In the genomic region with DNA sequence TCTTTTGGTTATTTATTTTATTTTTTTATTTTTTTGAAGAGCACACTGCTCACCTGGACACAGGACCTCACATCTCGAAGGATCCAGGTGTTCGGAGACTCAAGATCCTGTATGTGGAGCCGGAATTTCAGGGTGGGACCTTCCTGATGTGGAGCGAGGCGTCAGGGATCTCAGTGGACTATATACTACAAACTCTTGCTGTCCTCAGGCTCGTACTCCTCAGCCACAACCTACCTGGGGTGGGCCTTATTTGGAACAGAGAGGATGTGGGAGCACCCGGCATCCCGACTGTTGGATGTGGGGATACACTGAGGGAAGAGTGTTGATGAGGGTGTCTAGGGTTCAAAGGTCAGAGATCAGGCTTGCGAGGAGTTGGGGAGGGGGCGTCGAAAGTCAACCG, we compare ENCODE assay signal across 7 mouse cellular contexts. TPM values are rescaled to one million over a fixed set of nuclear protein-coding genes. Genes with fewer than 3 reads are reported as not detected.
DNase-seq lines count a peak whose midpoint lies in the region; ATAC-seq and TF ChIP-seq lines count a peak whose summit lies in the region.
"Not testable (repeated sequence)": the region's sequence is repeated elsewhere in the genome, so short reads cannot be mapped to it uniquely, and the experiment has no call there.

No protein-coding gene starts in this region.

- H3ac ChIP-seq in myocyte (ENCODE audit: control insufficient read depth, insufficient read length) = peak overlapping the region; percentile 27

- H3K4me3 ChIP-seq in embryonic facial prominence, embryonic 14.5 days (ENCODE audit: low read depth, low read length) = peak overlapping the region; percentile 56
- H3K4me3 ChIP-seq in forebrain, postnatal 0 days (ENCODE audit: low read depth, low read length) = peak overlapping the region; percentile 62
- peak overlapping the region; percentile 68; the same call in 1 of the 2 replicates for H3K4me3 ChIP-seq in hindbrain, embryonic 10.5 days
- peak overlapping the region; percentile 72 for H3K4me3 ChIP-seq in intestine, postnatal 0 days (ENCODE audit: low read depth, low read length)
- H3K4me3 ChIP-seq in limb, embryonic 15.5 days = peak overlapping the region; percentile 68; the same call in 1 of the 2 replicates
- peak overlapping the region; percentile 83; the same call in 1 of the 2 replicates for H3K4me3 ChIP-seq in macrophage (ENCODE audit: inconsistent target)
- H3K4me3 ChIP-seq in myocyte = peak overlapping the region; percentile 42

- H3K27me3 ChIP-seq in embryonic facial prominence, embryonic 14.5 days (replicated peaks; ENCODE audit: control insufficient read depth, insufficient read depth, low read length); forebrain, postnatal 0 days (ENCODE audit: insufficient read depth, low read length); hindbrain, embryonic 10.5 days (ENCODE audit: insufficient read depth, poor library complexity, severe bottlenecking); intestine, postnatal 0 days (replicated peaks; ENCODE audit: control insufficient read depth, insufficient read depth, low read length); limb, embryonic 15.5 days; myocyte (ENCODE audit: control insufficient read depth, insufficient read depth, insufficient read length): not testable (repeated sequence)

- peaks cover 23% of the 10 kb centered on the region for H3K79me2 ChIP-seq in macrophage (ENCODE audit: inconsistent target)
- not testable (repeated sequence) for H3K79me2 ChIP-seq in myocyte (ENCODE audit: control insufficient read depth, insufficient read depth)

- no CpG with 5 or more reads among the region's 12 CpGs for whole genome bisulfite sequencing in embryonic facial prominence, embryonic 14.5 days
- no CpG with 5 or more reads among the region's 12 CpGs for WGBS in forebrain, postnatal 0 days
- WGBS in hindbrain, embryonic 10.5 days = no CpG with 5 or more reads among the region's 12 CpGs
- WGBS in intestine, postnatal 0 days = no CpG with 5 or more reads among the region's 12 CpGs
- WGBS in limb, embryonic 15.5 days = no CpG with 5 or more reads among the region's 12 CpGs
- no CpG with 5 or more reads among the region's 12 CpGs for WGBS in macrophage (ENCODE audit: missing documents)

- H3K4me1 ChIP-seq in embryonic facial prominence, embryonic 14.5 days (ENCODE audit: control insufficient read depth, insufficient read depth, low read length) = peaks cover 11% of the 10 kb centered on the region
- not testable (repeated sequence) for H3K4me1 ChIP-seq in forebrain, postnatal 0 days (ENCODE audit: insufficient read depth); intestine, postnatal 0 days (replicated peaks; ENCODE audit: control insufficient read depth, insufficient read depth, low read length)
- peaks cover 23% of the 10 kb centered on the region for H3K4me1 ChIP-seq in hindbrain, embryonic 10.5 days (replicated peaks)
- peaks cover 26% of the 10 kb centered on the region for H3K4me1 ChIP-seq in limb, embryonic 15.5 days

- not testable (repeated sequence) for H3K27ac ChIP-seq in embryonic facial prominence, embryonic 14.5 days (replicated peaks; ENCODE audit: low read depth, low read length); forebrain, postnatal 0 days (ENCODE audit: low read depth, low read length); hindbrain, embryonic 10.5 days; intestine, postnatal 0 days (ENCODE audit: low read depth, low read length); limb, embryonic 15.5 days; macrophage

- TF ChIP-seq CTCF in forebrain, postnatal 0 days (IDR thresholded peaks at IDR 0.05; ENCODE audit: low read depth); intestine, postnatal 0 days (IDR thresholded peaks at IDR 0.05; ENCODE audit: low read depth): not testable (repeated sequence)

- peak; percentile 48 for ATAC-seq in embryonic facial prominence, embryonic 14.5 days (ENCODE audit: low read depth)
- ATAC-seq in forebrain, postnatal 0 days = peak; percentile 46
- ATAC-seq in intestine, postnatal 0 days = peak; percentile 19; the same call in 1 of the 2 replicates
- peak; percentile 35; the same call in 1 of the 2 replicates for ATAC-seq in limb, embryonic 15.5 days (ENCODE audit: insufficient number of reproducible peaks, low FRiP score, low TSS enrichment, low read depth)

- not testable (repeated sequence) for H3K9ac ChIP-seq in embryonic facial prominence, embryonic 14.5 days (ENCODE audit: low read depth, low read length); forebrain, postnatal 0 days; intestine, postnatal 0 days (ENCODE audit: low read depth, low read length); limb, embryonic 15.5 days

- H3K36me3 ChIP-seq in embryonic facial prominence, embryonic 14.5 days (ENCODE audit: control insufficient read depth, insufficient read depth, low read length) = peaks cover 13% of the 10 kb centered on the region; the same call in 1 of the 2 replicates
- peaks cover 16% of the 10 kb centered on the region for H3K36me3 ChIP-seq in forebrain, postnatal 0 days (ENCODE audit: insufficient read depth)
- peaks cover 37% of the 10 kb centered on the region for H3K36me3 ChIP-seq in hindbrain, embryonic 10.5 days
- H3K36me3 ChIP-seq in intestine, postnatal 0 days (ENCODE audit: control insufficient read depth, insufficient read depth) = peaks cover 20% of the 10 kb centered on the region
- H3K36me3 ChIP-seq in limb, embryonic 15.5 days = peaks cover 16% of the 10 kb centered on the region
- H3K36me3 ChIP-seq in macrophage (ENCODE audit: inconsistent target) = peaks cover 25% of the 10 kb centered on the region; the same call in 1 of the 2 replicates
- H3K36me3 ChIP-seq in myocyte (ENCODE audit: control insufficient read depth, insufficient read depth) = not testable (repeated sequence)

- not testable (repeated sequence) for H3K4me2 ChIP-seq in embryonic facial prominence, embryonic 14.5 days (ENCODE audit: low read depth, low read length); forebrain, postnatal 0 days (ENCODE audit: low read depth); intestine, postnatal 0 days (replicated peaks; ENCODE audit: low read depth); limb, embryonic 15.5 days; myocyte (ENCODE audit: low read depth)

- DNase-seq in embryonic facial prominence, embryonic 14.5 days (ENCODE audit: low spot score); forebrain, postnatal 0 days; hindbrain, embryonic 10.5 days (ENCODE audit: low spot score): not testable (repeated sequence)

- not testable (repeated sequence) for H3K9me3 ChIP-seq in embryonic facial prominence, embryonic 14.5 days (ENCODE audit: control insufficient read depth, low read length); forebrain, postnatal 0 days (ENCODE audit: low read length); hindbrain, embryonic 10.5 days; intestine, postnatal 0 days (ENCODE audit: control insufficient read depth); limb, embryonic 15.5 days

- not testable (repeated sequence) for TF ChIP-seq POLR2A in myocyte (IDR thresholded peaks at IDR 0.05; ENCODE audit: insufficient read length, low read depth)

RNA-seq across cellular contexts. Expression of a gene that starts 0.2 kb away (rescaled TPM):
- polyA plus RNA-seq in embryonic facial prominence, embryonic 14.5 days (2014; fragmentation: Nextera tagmentation; extraction: Ambion mirVana) = 12.0 and 13.2 TPM in 2 replicates
- total RNA-seq in forebrain, postnatal 0 days (2014; rRNA removed) = 38.7 and 39.2 TPM in 2 replicates
- polyA plus RNA-seq in forebrain, postnatal 0 days (2015; fragmentation: Nextera tagmentation; extraction: Ambion mirVana) = 39.7 and 45.8 TPM in 2 replicates
- 13.4 and 17.2 TPM in 2 replicates for polyA plus RNA-seq in hindbrain, embryonic 10.5 days (2016; fragmentation: Nextera tagmentation; extraction: Ambion mirVana)
- polyA plus RNA-seq in intestine, postnatal 0 days (2015; fragmentation: Nextera tagmentation; extraction: Ambion mirVana) = 7.1 and 7.5 TPM in 2 replicates
- polyA plus RNA-seq in limb, embryonic 15.5 days (2015; fragmentation: Nextera tagmentation; extraction: Ambion mirVana) = 17.9 and 18.5 TPM in 2 replicates
- 1 to 10 TPM in 18 of 26 experiments, under 1 TPM in 5, not detected in 3; 0.29 to 8.3 (median 2.8) TPM for total RNA-seq in macrophage (2018; cell fraction: chromatin; rRNA removed)
- 1 to 10 TPM; 1.3 to 8.3 (median 6.0) TPM for total RNA-seq in macrophage (2018; cell fraction: cytosol; rRNA removed)
- 10 to 100 TPM in 4 of 26 experiments, 1 to 10 TPM in 21, under 1 TPM in 1; 0.76 to 12.4 (median 4.7) TPM for total RNA-seq in macrophage (2018; cell fraction: nucleus; rRNA removed)
- polyA plus RNA-seq in macrophage (2018) = 3.6 to 5.0 TPM (median 5.0 TPM) in 3 replicates
- 7.0 TPM for polyA plus RNA-seq in myocyte (2012; fragmentation: generic; extraction: Trizol)

RNA-seq across cellular contexts. Expression of a gene that starts 0.3 kb away (rescaled TPM):
- 58.3 and 62.2 TPM in 2 replicates for polyA plus RNA-seq in embryonic facial prominence, embryonic 14.5 days (2014; fragmentation: Nextera tagmentation; extraction: Ambion mirVana)
- total RNA-seq in forebrain, postnatal 0 days (2014; rRNA removed) = 47.6 and 52.7 TPM in 2 replicates
- polyA plus RNA-seq in forebrain, postnatal 0 days (2015; fragmentation: Nextera tagmentation; extraction: Ambion mirVana) = 83.3 and 88.9 TPM in 2 replicates
- 79.2 and 94.1 TPM in 2 replicates for polyA plus RNA-seq in hindbrain, embryonic 10.5 days (2016; fragmentation: Nextera tagmentation; extraction: Ambion mirVana)
- 49.3 and 54.8 TPM in 2 replicates for polyA plus RNA-seq in intestine, postnatal 0 days (2015; fragmentation: Nextera tagmentation; extraction: Ambion mirVana)
- polyA plus RNA-seq in limb, embryonic 15.5 days (2015; fragmentation: Nextera tagmentation; extraction: Ambion mirVana) = 61.2 and 67.2 TPM in 2 replicates
- total RNA-seq in macrophage (2018; cell fraction: chromatin; rRNA removed) = 100 to 1,000 TPM in 2 of 26 experiments, 10 to 100 TPM in 24; 25.3 to 107 (median 69.8) TPM
- 10 to 100 TPM; 16.7 to 49.0 (median 36.7) TPM for total RNA-seq in macrophage (2018; cell fraction: cytosol; rRNA removed)
- total RNA-seq in macrophage (2018; cell fraction: nucleus; rRNA removed) = 100 to 1,000 TPM in 2 of 26 experiments, 10 to 100 TPM in 24; 33.6 to 120 (median 51.4) TPM
- polyA plus RNA-seq in macrophage (2018) (24.9 to 62.9 TPM (median 34.6 TPM) in 3 replicates), myocyte (2012; fragmentation: generic; extraction: Trizol) (30.6 TPM)

RNA-seq across cellular contexts. Expression of a gene that starts 8.0 kb away (rescaled TPM):
- polyA plus RNA-seq in embryonic facial prominence, embryonic 14.5 days (2014; fragmentation: Nextera tagmentation; extraction: Ambion mirVana) = 5.8 and 6.4 TPM in 2 replicates
- total RNA-seq in forebrain, postnatal 0 days (2014; rRNA removed) = 1.2 and 1.3 TPM in 2 replicates
- 1.8 and 3.3 TPM in 2 replicates for polyA plus RNA-seq in forebrain, postnatal 0 days (2015; fragmentation: Nextera tagmentation; extraction: Ambion mirVana)
- polyA plus RNA-seq in hindbrain, embryonic 10.5 days (2016; fragmentation: Nextera tagmentation; extraction: Ambion mirVana) = 2.1 and 2.9 TPM in 2 replicates
- 3.6 and 4.7 TPM in 2 replicates for polyA plus RNA-seq in intestine, postnatal 0 days (2015; fragmentation: Nextera tagmentation; extraction: Ambion mirVana)
- polyA plus RNA-seq in limb, embryonic 15.5 days (2015; fragmentation: Nextera tagmentation; extraction: Ambion mirVana) = 6.1 and 7.1 TPM in 2 replicates
- total RNA-seq in macrophage (2018; cell fraction: chromatin; rRNA removed) = 10 to 100 TPM in 25 of 26 experiments, 1 to 10 TPM in 1; 8.2 to 59.4 (median 20.7) TPM
- 100 to 1,000 TPM in 16 of 26 experiments, 10 to 100 TPM in 10; 31.6 to 166 (median 120) TPM for total RNA-seq in macrophage (2018; cell fraction: cytosol; rRNA removed)
- total RNA-seq in macrophage (2018; cell fraction: nucleus; rRNA removed) = 10 to 100 TPM; 19.5 to 81.9 (median 34.4) TPM
- 63.7 to 188 TPM (median 64.6 TPM) in 3 replicates for polyA plus RNA-seq in macrophage (2018)
- polyA plus RNA-seq in myocyte (2012; fragmentation: generic; extraction: Trizol) = 0.22 TPM

RNA-seq across cellular contexts. Expression of a gene that starts 9.9 kb away (rescaled TPM):
- polyA plus RNA-seq in embryonic facial prominence, embryonic 14.5 days (2014; fragmentation: Nextera tagmentation; extraction: Ambion mirVana) = 6.4 and 9.7 TPM in 2 replicates
- 0.24 and 1.5 TPM in 2 replicates for total RNA-seq in forebrain, postnatal 0 days (2014; rRNA removed)
- 0.39 and 0.62 TPM in 2 replicates for polyA plus RNA-seq in forebrain, postnatal 0 days (2015; fragmentation: Nextera tagmentation; extraction: Ambion mirVana)
- 0.95 and 1.3 TPM in 2 replicates for polyA plus RNA-seq in hindbrain, embryonic 10.5 days (2016; fragmentation: Nextera tagmentation; extraction: Ambion mirVana)
- 0.44 and 0.73 TPM in 2 replicates for polyA plus RNA-seq in intestine, postnatal 0 days (2015; fragmentation: Nextera tagmentation; extraction: Ambion mirVana)
- 4.2 and 12.9 TPM in 2 replicates for polyA plus RNA-seq in limb, embryonic 15.5 days (2015; fragmentation: Nextera tagmentation; extraction: Ambion mirVana)
- total RNA-seq in macrophage (2018; cell fraction: chromatin; rRNA removed) = 1 to 10 TPM in 8 of 26 experiments, under 1 TPM in 5, not detected in 13; 0.66 to 2.5 (median 1.2) TPM
- total RNA-seq in macrophage (2018; cell fraction: cytosol; rRNA removed) = under 1 TPM in 1 of 26 experiments, not detected in 25; 0.28 TPM
- total RNA-seq in macrophage (2018; cell fraction: nucleus; rRNA removed) = 1 to 10 TPM in 6 of 26 experiments, under 1 TPM in 3, not detected in 17; 0.48 to 1.9 (median 1.1) TPM
- polyA plus RNA-seq in macrophage (2018) (not detected in 3 replicates), myocyte (2012; fragmentation: generic; extraction: Trizol) (2.5 TPM)

RNA-seq across cellular contexts. Expression of a gene that starts 23.3 kb away (rescaled TPM):
- polyA plus RNA-seq in embryonic facial prominence, embryonic 14.5 days (2014; fragmentation: Nextera tagmentation; extraction: Ambion mirVana) = 107 and 118 TPM in 2 replicates
- 88.6 and 92.8 TPM in 2 replicates for total RNA-seq in forebrain, postnatal 0 days (2014; rRNA removed)
- polyA plus RNA-seq in forebrain, postnatal 0 days (2015; fragmentation: Nextera tagmentation; extraction: Ambion mirVana) = 164 and 191 TPM in 2 replicates
- polyA plus RNA-seq in hindbrain, embryonic 10.5 days (2016; fragmentation: Nextera tagmentation; extraction: Ambion mirVana) = 274 and 303 TPM in 2 replicates
- polyA plus RNA-seq in intestine, postnatal 0 days (2015; fragmentation: Nextera tagmentation; extraction: Ambion mirVana) = 58.5 and 60.5 TPM in 2 replicates
- 139 and 141 TPM in 2 replicates for polyA plus RNA-seq in limb, embryonic 15.5 days (2015; fragmentation: Nextera tagmentation; extraction: Ambion mirVana)
- total RNA-seq in macrophage (2018; cell fraction: chromatin; rRNA removed) = 100 to 1,000 TPM in 1 of 26 experiments, 10 to 100 TPM in 25; 32.5 to 112 (median 50.1) TPM
- total RNA-seq in macrophage (2018; cell fraction: cytosol; rRNA removed) = 10 to 100 TPM; 31.2 to 55.0 (median 47.8) TPM
- 10 to 100 TPM; 24.9 to 59.2 (median 37.7) TPM for total RNA-seq in macrophage (2018; cell fraction: nucleus; rRNA removed)
- 43.0 to 54.7 TPM (median 43.9 TPM) in 3 replicates for polyA plus RNA-seq in macrophage (2018)
- 85.6 TPM for polyA plus RNA-seq in myocyte (2012; fragmentation: generic; extraction: Trizol)
